Mouse (Mus musculus): ENCODE results near the gene Cdcp1. TPM values are rescaled to one million over a fixed set of nuclear protein-coding genes. Genes with fewer than 3 reads are reported as not detected.

The Cdcp1 gene
- polyA plus RNA-seq, 1 experiment: not detected

GRCm38 (mm10) chr9:123207895-123208294 is 7.9 kb downstream of the Cdcp1 start:
- Histone ChIP-seq H3K36me3 (ENCODE audit: control insufficient read depth, insufficient read depth) (no peaks in the 10 kb centered on the region), H3K4me3 (ENCODE audit: insufficient read depth, poor library complexity, severe bottlenecking) (no peak overlapping the region), H3K79me2 (ENCODE audit: control insufficient read depth, insufficient read depth) (no peaks in the 10 kb centered on the region), H3K27me3 (ENCODE audit: control insufficient read depth, insufficient read depth, insufficient read length) (no peaks in the 10 kb centered on the region), H3ac (ENCODE audit: control insufficient read depth, insufficient read length, low read depth) (no peak overlapping the region), H3K79me3 (ENCODE audit: low read depth) (no peaks in the 10 kb centered on the region)
- TF ChIP-seq MYOG (IDR thresholded peaks at IDR 0.05; ENCODE audit: control insufficient read depth, extremely low read depth, insufficient read length) (no peak), MYOD1 (IDR thresholded peaks at IDR 0.05; ENCODE audit: control insufficient read depth, insufficient read length, low read depth) (no peak), MAX (IDR thresholded peaks at IDR 0.05) (no peak), CTCF (IDR thresholded peaks at IDR 0.05; ENCODE audit: control insufficient read depth, insufficient read depth, insufficient read length) (no peak), FOSL1 (IDR thresholded peaks at IDR 0.05; ENCODE audit: insufficient read depth, low read length, poor library complexity, severe bottlenecking) (no peak), CEBPB (IDR thresholded peaks at IDR 0.05; ENCODE audit: low read depth) (no peak), USF1 (IDR thresholded peaks at IDR 0.05; ENCODE audit: low read depth) (no peak)

DNA sequence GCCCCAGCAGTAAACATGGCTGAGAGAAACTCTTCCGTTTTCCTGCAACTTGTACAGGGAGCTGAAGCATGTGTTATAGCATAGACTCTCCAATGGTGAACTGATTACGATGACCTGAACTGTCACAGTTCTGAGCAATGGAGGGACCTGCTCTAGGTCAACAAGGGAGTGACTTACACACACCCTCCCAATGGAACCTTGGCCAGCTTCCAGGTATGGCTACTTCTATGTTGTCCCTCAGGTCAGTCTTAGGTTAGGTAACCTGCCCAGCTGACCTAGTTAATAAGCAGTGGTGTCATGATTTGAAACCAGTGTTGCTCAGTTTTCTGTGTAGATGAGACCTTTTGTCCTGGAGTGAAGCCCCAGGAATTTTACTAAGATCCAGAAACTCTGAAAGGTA is 8.9 kb downstream of the Cdcp1 start:
- no peaks in the 10 kb centered on the region for H3K79me3 ChIP-seq (ENCODE audit: low read depth)
- no peak overlapping the region for H3ac ChIP-seq (ENCODE audit: control insufficient read depth, insufficient read length, low read depth)
- H3K79me2 ChIP-seq (ENCODE audit: control insufficient read depth, insufficient read depth): no peaks in the 10 kb centered on the region
- H3K36me3 ChIP-seq (ENCODE audit: control insufficient read depth, insufficient read depth): no peaks in the 10 kb centered on the region
- TF ChIP-seq MYOG (IDR thresholded peaks at IDR 0.05; ENCODE audit: control insufficient read depth, extremely low read depth, insufficient read length): no peak
- TF ChIP-seq USF1 (IDR thresholded peaks at IDR 0.05; ENCODE audit: low read depth): no peak
- TF ChIP-seq CTCF (IDR thresholded peaks at IDR 0.05; ENCODE audit: control insufficient read depth, insufficient read depth, insufficient read length): no peak
- no peak for TF ChIP-seq MYOD1 (IDR thresholded peaks at IDR 0.05; ENCODE audit: control insufficient read depth, insufficient read length, low read depth)
- TF ChIP-seq CEBPB (IDR thresholded peaks at IDR 0.05; ENCODE audit: low read depth): no peak
- TF ChIP-seq FOSL1 (IDR thresholded peaks at IDR 0.05; ENCODE audit: insufficient read depth, low read length, poor library complexity, severe bottlenecking): no peak
- H3K4me3 ChIP-seq (ENCODE audit: insufficient read depth, poor library complexity, severe bottlenecking): no peak overlapping the region
- no peaks in the 10 kb centered on the region for H3K27me3 ChIP-seq (ENCODE audit: control insufficient read depth, insufficient read depth, insufficient read length)

- TF ChIP-seq CEBPB (IDR thresholded peaks at IDR 0.05; ENCODE audit: low read depth) (no peak), CTCF (IDR thresholded peaks at IDR 0.05; ENCODE audit: control insufficient read depth, insufficient read depth, insufficient read length) (no peak), MYOD1 (IDR thresholded peaks at IDR 0.05; ENCODE audit: control insufficient read depth, insufficient read length, low read depth) (no peak), MYOG (IDR thresholded peaks at IDR 0.05; ENCODE audit: control insufficient read depth, extremely low read depth, insufficient read length) (no peak), USF1 (IDR thresholded peaks at IDR 0.05; ENCODE audit: low read depth) (no peak), MAX (IDR thresholded peaks at IDR 0.05) (no peak), FOSL1 (IDR thresholded peaks at IDR 0.05; ENCODE audit: insufficient read depth, low read length, poor library complexity, severe bottlenecking) (no peak)
Observed at GRCm38 (mm10) chr9:123206526-123206925, 9.3 kb downstream of the Cdcp1 start.

GRCm38 (mm10) chr9:123200116-123200515 is 15.7 kb downstream of the Cdcp1 start:
- no peaks in the 10 kb centered on the region for H3K79me3 ChIP-seq (ENCODE audit: low read depth)
- no peaks in the 10 kb centered on the region for H3K27me3 ChIP-seq (ENCODE audit: control insufficient read depth, insufficient read depth, insufficient read length)
- H3ac ChIP-seq (ENCODE audit: control insufficient read depth, insufficient read length, low read depth): no peak overlapping the region
- H3K79me2 ChIP-seq (ENCODE audit: control insufficient read depth, insufficient read depth): no peaks in the 10 kb centered on the region
- TF ChIP-seq MAX (IDR thresholded peaks at IDR 0.05) (no peak), MYOD1 (IDR thresholded peaks at IDR 0.05; ENCODE audit: control insufficient read depth, insufficient read length, low read depth) (no peak), MYOG (IDR thresholded peaks at IDR 0.05; ENCODE audit: control insufficient read depth, extremely low read depth, insufficient read length) (no peak), CEBPB (IDR thresholded peaks at IDR 0.05; ENCODE audit: low read depth) (no peak), CTCF (IDR thresholded peaks at IDR 0.05; ENCODE audit: control insufficient read depth, insufficient read depth, insufficient read length) (no peak), USF1 (IDR thresholded peaks at IDR 0.05; ENCODE audit: low read depth) (no peak), FOSL1 (IDR thresholded peaks at IDR 0.05; ENCODE audit: insufficient read depth, low read length, poor library complexity, severe bottlenecking) (no peak)
- H3K4me3 ChIP-seq (ENCODE audit: insufficient read depth, poor library complexity, severe bottlenecking): no peak overlapping the region
- H3K36me3 ChIP-seq (ENCODE audit: control insufficient read depth, insufficient read depth): no peaks in the 10 kb centered on the region

More at GRCm38 (mm10) chr9:123206526-123206925, 9.3 kb downstream of the Cdcp1 start:
- Histone ChIP-seq H3K36me3 (ENCODE audit: control insufficient read depth, insufficient read depth) (no peaks in the 10 kb centered on the region), H3K79me3 (ENCODE audit: low read depth) (no peaks in the 10 kb centered on the region), H3ac (ENCODE audit: control insufficient read depth, insufficient read length, low read depth) (no peak overlapping the region), H3K4me3 (ENCODE audit: insufficient read depth, poor library complexity, severe bottlenecking) (no peak overlapping the region), H3K27me3 (ENCODE audit: control insufficient read depth, insufficient read depth, insufficient read length) (no peaks in the 10 kb centered on the region), H3K79me2 (ENCODE audit: control insufficient read depth, insufficient read depth) (no peaks in the 10 kb centered on the region)

DNA sequence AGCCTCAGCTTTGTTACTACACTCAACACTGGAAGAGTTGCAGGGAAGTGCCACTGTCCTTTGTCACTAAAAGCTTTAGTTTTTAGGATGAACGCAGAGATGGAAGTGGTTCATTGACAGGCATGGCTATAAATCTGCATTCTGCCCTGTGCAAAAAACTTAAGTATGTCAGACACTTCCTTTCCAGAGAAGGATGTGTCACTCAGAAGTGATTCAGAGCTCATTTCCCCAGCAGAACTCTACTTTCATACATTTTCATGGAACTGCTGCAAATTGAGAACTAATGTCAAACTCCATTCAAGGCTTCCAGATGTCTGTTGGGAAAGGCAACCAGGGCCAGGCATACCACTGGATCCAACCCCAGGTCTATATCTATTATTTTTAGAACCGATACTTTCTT is 27.6 kb downstream of the Cdcp1 start:
- Histone ChIP-seq H3ac (ENCODE audit: control insufficient read depth, insufficient read length, low read depth) (no peak overlapping the region), H3K4me3 (ENCODE audit: insufficient read depth, poor library complexity, severe bottlenecking) (no peak overlapping the region), H3K27me3 (ENCODE audit: control insufficient read depth, insufficient read depth, insufficient read length) (no peaks in the 10 kb centered on the region), H3K79me3 (ENCODE audit: low read depth) (no peaks in the 10 kb centered on the region), H3K79me2 (ENCODE audit: control insufficient read depth, insufficient read depth) (no peaks in the 10 kb centered on the region), H3K36me3 (ENCODE audit: control insufficient read depth, insufficient read depth) (no peaks in the 10 kb centered on the region)
- TF ChIP-seq MAX (IDR thresholded peaks at IDR 0.05): no peak
- TF ChIP-seq MYOG (IDR thresholded peaks at IDR 0.05; ENCODE audit: control insufficient read depth, extremely low read depth, insufficient read length): no peak
- TF ChIP-seq MYOD1 (IDR thresholded peaks at IDR 0.05; ENCODE audit: control insufficient read depth, insufficient read length, low read depth): no peak
- TF ChIP-seq USF1 (IDR thresholded peaks at IDR 0.05; ENCODE audit: low read depth): no peak
- no peak for TF ChIP-seq CTCF (IDR thresholded peaks at IDR 0.05; ENCODE audit: control insufficient read depth, insufficient read depth, insufficient read length)

GRCm38 (mm10) chr9:123187589-123187988 is 28.2 kb downstream of the Cdcp1 start:
- no peaks in the 10 kb centered on the region for H3K79me2 ChIP-seq (ENCODE audit: control insufficient read depth, insufficient read depth)
- H3K36me3 ChIP-seq (ENCODE audit: control insufficient read depth, insufficient read depth): no peaks in the 10 kb centered on the region
- H3K27me3 ChIP-seq (ENCODE audit: control insufficient read depth, insufficient read depth, insufficient read length): no peaks in the 10 kb centered on the region
- no peak overlapping the region for H3ac ChIP-seq (ENCODE audit: control insufficient read depth, insufficient read length, low read depth)
- H3K79me3 ChIP-seq (ENCODE audit: low read depth): no peaks in the 10 kb centered on the region
- H3K4me3 ChIP-seq (ENCODE audit: insufficient read depth, poor library complexity, severe bottlenecking): no peak overlapping the region
- TF ChIP-seq MYOD1 (IDR thresholded peaks at IDR 0.05; ENCODE audit: control insufficient read depth, insufficient read length, low read depth) (no peak), MAX (IDR thresholded peaks at IDR 0.05) (no peak), CTCF (IDR thresholded peaks at IDR 0.05; ENCODE audit: control insufficient read depth, insufficient read depth, insufficient read length) (no peak), FOSL1 (IDR thresholded peaks at IDR 0.05; ENCODE audit: insufficient read depth, low read length, poor library complexity, severe bottlenecking) (no peak), MYOG (IDR thresholded peaks at IDR 0.05; ENCODE audit: control insufficient read depth, extremely low read depth, insufficient read length) (no peak), USF1 (IDR thresholded peaks at IDR 0.05; ENCODE audit: low read depth) (no peak), CEBPB (IDR thresholded peaks at IDR 0.05; ENCODE audit: low read depth) (no peak)

Measured in C2C12 (cell line).